Mouse (Mus musculus) heart, embryonic 11.5 days (tissue): ENCODE measurements at regions not wholly inside any gene's neighbourhood (a gene's known extent, or its start where the extent isn't known, plus 50 kb on each side); places are given as distances from the start of the nearest gene placed in this dataset.

Source experiments
- ATAC-seq: fragments of 200-750 bp; cut with Nextera tagmentation; replicated peaks from 2 replicates; pipeline ENCODE4 v1.8.0; 2017; ENCODE audit warnings: moderate library complexity; ENCODE audit not compliant: insufficient number of reproducible peaks, low FRiP score, low TSS enrichment
- H3K27ac ChIP-seq: fragments of 300-500 bp; sonication (generic); 2 replicates; pipeline ENCODE4 v1.5.1; 2014; ENCODE audit warnings: mild to moderate bottlenecking, low read depth, low read length
- H3K27me3 ChIP-seq: fragments of 300-500 bp; sonication (generic); 2 replicates; pipeline ENCODE4 v1.6.1; 2014; ENCODE audit warnings: mild to moderate bottlenecking, low read length, mixed read lengths; ENCODE audit not compliant: control insufficient read depth, insufficient read depth
- H3K36me3 ChIP-seq: fragments of 300-500 bp; sonication (generic); 2 replicates; pipeline ENCODE4 v1.6.1; 2014; ENCODE audit warnings: mild to moderate bottlenecking, low read length, moderate library complexity, mixed read lengths; ENCODE audit not compliant: control insufficient read depth, insufficient read depth
- H3K4me1 ChIP-seq: fragments of 300-500 bp; sonication (generic); 2 replicates; pipeline ENCODE4 v1.6.1; 2014; ENCODE audit warnings: low read length; ENCODE audit not compliant: control insufficient read depth, insufficient read depth
- H3K4me2 ChIP-seq: fragments of 300-500 bp; sonication (generic); 2 replicates; pipeline ENCODE4 v1.6.1; 2014; ENCODE audit warnings: mild to moderate bottlenecking, moderate library complexity
- H3K4me3 ChIP-seq: fragments of 300-500 bp; sonication (generic); 2 replicates; pipeline ENCODE4 v1.5.1; 2014; ENCODE audit warnings: low read depth, low read length
- H3K9ac ChIP-seq: fragments of 300-500 bp; sonication (generic); 2 replicates; pipeline ENCODE4 v1.6.1; 2014; ENCODE audit warnings: mild to moderate bottlenecking, low read depth, low read length, moderate library complexity
- H3K9me3 ChIP-seq: fragments of 300-500 bp; sonication (generic); replicated peaks from 2 replicates; pipeline ENCODE4 v1.6.1; 2016; ENCODE audit warnings: low read length; ENCODE audit not compliant: control insufficient read depth
- WGBS: fragments of 180-500 bp; shearing (Covaris S2); extraction: QIAGEN DNeasy Blood & Tissue Kit; methylation state at CpG from one replicate; pipeline ENCODE4 v1.1.7; 2014; ENCODE audit not compliant: insufficient replicate concordance; 5-methylcytosine and 5-hydroxymethylcytosine counted together

- Histone ChIP-seq H3K9me3 (no peaks in the 10 kb centered on the region), H3K27me3 (no peaks in the 10 kb centered on the region), H3K4me3 (no peak overlapping the region), H3K4me2 (no peak overlapping the region), H3K36me3 (no peaks in the 10 kb centered on the region), H3K27ac (no peak overlapping the region), H3K4me1 (no peaks in the 10 kb centered on the region), H3K9ac (no peak overlapping the region)
- WGBS = 75% methylated on average over 6 of the region's 6 CpGs
- no peak for ATAC-seq
Measured at GRCm38 (mm10) chr9:100303762-100304161, 182.8 kb downstream of the Il20rb start.

GRCm38 (mm10) chr9:100301613-100302012 is 185.0 kb downstream of the Il20rb start:
- no peak overlapping the region for H3K27ac ChIP-seq
- ATAC-seq = no peak
- H3K9me3 ChIP-seq = no peaks in the 10 kb centered on the region
- no peak overlapping the region for H3K4me3 ChIP-seq
- no peaks in the 10 kb centered on the region for H3K27me3 ChIP-seq
- H3K4me1 ChIP-seq = no peaks in the 10 kb centered on the region
- no peak overlapping the region for H3K4me2 ChIP-seq
- 67% methylated on average over 12 of the region's 12 CpGs for WGBS
- H3K9ac ChIP-seq = no peak overlapping the region
- no peaks in the 10 kb centered on the region for H3K36me3 ChIP-seq

- Histone ChIP-seq H3K27me3 (no peaks in the 10 kb centered on the region), H3K9ac (no peak overlapping the region), H3K4me1 (no peaks in the 10 kb centered on the region), H3K4me2 (no peak overlapping the region), H3K4me3 (no peak overlapping the region), H3K36me3 (no peaks in the 10 kb centered on the region), H3K27ac (no peak overlapping the region), H3K9me3 (no peaks in the 10 kb centered on the region)
- WGBS = 60% methylated on average over 13 of the region's 13 CpGs
- no peak for ATAC-seq
Measured at GRCm38 (mm10) chr9:100277361-100277760, 209.2 kb downstream of the Il20rb start.

- Histone ChIP-seq H3K4me1 (no peaks in the 10 kb centered on the region), H3K4me2 (no peak overlapping the region), H3K36me3 (no peaks in the 10 kb centered on the region), H3K9ac (no peak overlapping the region), H3K27me3 (no peaks in the 10 kb centered on the region), H3K9me3 (no peaks in the 10 kb centered on the region), H3K4me3 (no peak overlapping the region), H3K27ac (no peak overlapping the region)
- ATAC-seq = no peak
- WGBS = 42% methylated on average over 16 of the region's 16 CpGs
Measured at GRCm38 (mm10) chr9:100266528-100267387, 219.8 kb downstream of the Il20rb start.

- no peak overlapping the region for H3K27ac ChIP-seq
- H3K27me3 ChIP-seq = no peaks in the 10 kb centered on the region
- ATAC-seq = no peak
- 83% methylated on average over 10 of the region's 10 CpGs for WGBS
- H3K4me3 ChIP-seq = no peak overlapping the region
- H3K36me3 ChIP-seq = no peaks in the 10 kb centered on the region
- no peaks in the 10 kb centered on the region for H3K9me3 ChIP-seq
- no peak overlapping the region for H3K9ac ChIP-seq
- no peaks in the 10 kb centered on the region for H3K4me1 ChIP-seq
- no peak overlapping the region for H3K4me2 ChIP-seq
Measured at GRCm38 (mm10) chr9:100252409-100252808, 234.2 kb downstream of the Il20rb start.
